Mouse (Mus musculus): ENCODE results near the gene Golim4.

DNA sequence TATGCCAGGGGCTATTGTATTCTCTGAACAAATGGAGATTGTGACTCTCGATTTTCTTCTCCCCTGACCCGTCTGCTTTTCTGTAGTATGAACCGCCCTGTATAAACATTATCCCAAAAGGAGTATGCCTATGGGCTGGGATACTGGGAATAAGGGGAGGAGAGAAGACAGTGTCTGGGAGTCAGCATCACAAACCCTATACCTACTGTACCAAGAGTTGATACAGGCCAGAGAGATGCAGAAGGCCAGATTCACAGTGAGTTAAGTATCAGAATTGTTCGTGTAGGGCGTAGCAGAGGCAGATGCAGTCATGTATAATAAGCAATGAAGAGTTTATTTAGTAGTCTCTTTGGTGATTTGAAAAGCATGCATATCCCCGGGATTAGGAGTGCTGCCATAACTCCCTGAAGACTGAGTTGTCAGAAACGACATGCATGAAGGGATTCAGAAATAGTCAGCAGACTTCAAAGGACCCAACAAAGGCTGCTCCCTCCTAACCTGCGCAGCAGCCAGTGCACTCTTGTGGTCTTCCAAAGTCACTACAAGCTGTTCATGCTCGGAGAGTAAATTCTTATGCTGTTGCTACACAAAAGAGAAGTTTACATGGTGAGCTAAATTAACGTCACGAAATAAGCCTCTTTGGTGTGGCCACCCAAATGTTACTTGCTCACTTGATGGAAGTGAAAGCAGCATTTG, 54.7 kb downstream of the Golim4 start:
- TF ChIP-seq CTCF (IDR thresholded peaks at IDR 0.05 in 2 of 3, conservative IDR thresholded peaks at IDR 0.05 in 1 of 3; ENCODE audit: control insufficient read depth in 1 of 3, insufficient read depth in 1 of 3, low read depth in 2 of 3, low read length in 3 of 3, poor library complexity in 1 of 3, severe bottlenecking in 1 of 3) (no peak), ZKSCAN1 (IDR thresholded peaks at IDR 0.05; ENCODE audit: low read depth, low read length) (no peak), RCOR1 (IDR thresholded peaks at IDR 0.05; ENCODE audit: low read depth, low read length) (no peak), POLR2A (IDR thresholded peaks at IDR 0.05; ENCODE audit: control insufficient read depth in 1 of 2, insufficient read depth in 1 of 2, low read depth in 1 of 2, low read length in 2 of 2, poor library complexity in 1 of 2) (no peak), MAZ (IDR thresholded peaks at IDR 0.05; ENCODE audit: low read depth, low read length) (no peak), POLR2AphosphoS2 (IDR thresholded peaks at IDR 0.05; ENCODE audit: low read length) (no peak), ZC3H11A (IDR thresholded peaks at IDR 0.05; ENCODE audit: low read depth, low read length) (no peak), GATA1 (IDR thresholded peaks at IDR 0.05; ENCODE audit: low read depth, low read length) (no peak), MAX (IDR thresholded peaks at IDR 0.05; ENCODE audit: low read length) (no peak)
